8 mouse cellular contexts compared by ENCODE assay signal in genomic region chr11:115563406-115563805, GRCm38 (mm10). TPM values are rescaled to one million over a fixed set of nuclear protein-coding genes. Genes with fewer than 3 reads are reported as not detected.
DNase-seq lines count a peak whose midpoint lies in the region; ATAC-seq and TF ChIP-seq lines count a peak whose summit lies in the region.

No protein-coding gene starts in this region.

- H3K4me3 ChIP-seq in heart, embryonic 15.5 days: peak overlapping the region; percentile 78
- peak overlapping the region; percentile 58 to 77 for H3K4me3 ChIP-seq in ES-E14 (ENCODE audit: insufficient read depth in 1 of 2, low read depth in 1 of 2, low read length in 2 of 2, poor library complexity in 1 of 2, severe bottlenecking in 1 of 2)
- peak overlapping the region; percentile 99 for H3K4me3 ChIP-seq in erythroblast, embryonic 14.5 days (replicated peaks)
- H3K4me3 ChIP-seq in stomach, embryonic 16.5 days (replicated peaks; ENCODE audit: low read length): peak overlapping the region; percentile 77

- H3K36me3 ChIP-seq in heart, embryonic 15.5 days: peaks cover 22% of the 10 kb centered on the region
- peaks cover 22% of the 10 kb centered on the region for H3K36me3 ChIP-seq in ES-E14 (ENCODE audit: control insufficient read depth, insufficient read depth, low read length, poor library complexity, severe bottlenecking)
- H3K36me3 ChIP-seq in erythroblast, embryonic 14.5 days (ENCODE audit: control insufficient read depth): peaks cover 31% of the 10 kb centered on the region
- peaks cover 4% of the 10 kb centered on the region; the same call in 1 of the 2 replicates for H3K36me3 ChIP-seq in stomach, embryonic 16.5 days (ENCODE audit: control insufficient read depth, insufficient read depth, low read length)

- ATAC-seq in heart, embryonic 15.5 days (replicated peaks; ENCODE audit: insufficient number of reproducible peaks, insufficient read depth, low FRiP score, low read depth): no peak
- no peak for ATAC-seq in stomach, embryonic 16.5 days (ENCODE audit: insufficient read depth, low FRiP score)

- peak overlapping the region; percentile 78 for H3K27ac ChIP-seq in heart, embryonic 15.5 days
- H3K27ac ChIP-seq in ES-E14 (ENCODE audit: insufficient read depth, low read depth, low read length, poor library complexity, severe bottlenecking): no peak overlapping the region; the same call in 1 of the 2 replicates
- H3K27ac ChIP-seq in stomach, embryonic 16.5 days (ENCODE audit: low read length): 0 out of 2 replicates have a peak overlapping the region, but pooled peaks have one; percentile 1

- DNase-seq in heart, postnatal 10 days: no peak
- DNase-seq in ES-E14 (ENCODE audit: low read depth, low spot score) (no peak), liver (peak; percentile 46)
- no peak for DNase-seq in right cerebral cortex, postnatal 25 days
- DNase-seq in kidney, adult 11 months: no peak

- H3K4me1 ChIP-seq in heart, embryonic 15.5 days (replicated peaks): peaks cover 11% of the 10 kb centered on the region
- H3K4me1 ChIP-seq in ES-E14 (ENCODE audit: control insufficient read depth in 2 of 2, insufficient read depth in 2 of 2, low read length in 2 of 2, poor library complexity in 1 of 2): peaks cover 0 to 4% of the 10 kb centered on the region in 2 experiments; a peak in 1 of 4 replicates
- H3K4me1 ChIP-seq in erythroblast, embryonic 14.5 days (ENCODE audit: control insufficient read depth): peaks cover 45% of the 10 kb centered on the region
- peaks cover 12% of the 10 kb centered on the region for H3K4me1 ChIP-seq in stomach, embryonic 16.5 days (ENCODE audit: control insufficient read depth, insufficient read depth, low read length)

- H3K9me3 ChIP-seq in heart, embryonic 15.5 days (replicated peaks): no peaks in the 10 kb centered on the region
- H3K9me3 ChIP-seq in ES-E14 (ENCODE audit: control insufficient read depth, insufficient read depth, low read depth, low read length): no peaks in the 10 kb centered on the region
- no peaks in the 10 kb centered on the region for H3K9me3 ChIP-seq in erythroblast, embryonic 14.5 days (ENCODE audit: control insufficient read depth, low read length)
- H3K9me3 ChIP-seq in stomach, embryonic 16.5 days (replicated peaks; ENCODE audit: control insufficient read depth, low read length): no peaks in the 10 kb centered on the region

- intact Hi-C loops in heart, postnatal 10 days (cut with DNase I): no loop called here

- peak overlapping the region; percentile 67; the same call in 1 of the 2 replicates for H3K9ac ChIP-seq in heart, embryonic 15.5 days
- H3K9ac ChIP-seq in ES-E14 (ENCODE audit: insufficient read depth, low read depth, low read length, poor library complexity, severe bottlenecking): peak overlapping the region; percentile 54
- peak overlapping the region; percentile 76 for H3K9ac ChIP-seq in stomach, embryonic 16.5 days (ENCODE audit: low read length)

- in situ Hi-C loops in ES-E14 (cut with MboI; ENCODE audit: low sequenced_read_pairs in 2 of 2, unreplicated experiment in 2 of 2): no loop called here

- peak overlapping the region; percentile 68 for H3K4me2 ChIP-seq in heart, embryonic 15.5 days
- H3K4me2 ChIP-seq in stomach, embryonic 16.5 days (ENCODE audit: low read depth, low read length): peak overlapping the region; percentile 72

- no peaks in the 10 kb centered on the region for H3K27me3 ChIP-seq in heart, embryonic 15.5 days
- no peaks in the 10 kb centered on the region for H3K27me3 ChIP-seq in erythroblast, embryonic 14.5 days (ENCODE audit: control insufficient read depth)
- H3K27me3 ChIP-seq in stomach, embryonic 16.5 days (ENCODE audit: control insufficient read depth, insufficient read depth, low read length): no peaks in the 10 kb centered on the region

- 45% methylated on average over 4 of the region's 4 CpGs for WGBS in heart, embryonic 15.5 days
- 37% methylated on average over 4 of the region's 4 CpGs for WGBS in stomach, embryonic 16.5 days

TF ChIP-seq in ES-E14, 5 proteins besides CTCF, POLR2A, EP300 and RAD21:
- no peak for TF ChIP-seq CHD2 (IDR thresholded peaks at IDR 0.05; ENCODE audit: low read depth, low read length)
- TF ChIP-seq ZC3H11A (IDR thresholded peaks at IDR 0.05; ENCODE audit: borderline replicate concordance, low read depth, low read length): no peak
- no peak for TF ChIP-seq HCFC1 (IDR thresholded peaks at IDR 0.05; ENCODE audit: borderline replicate concordance, insufficient read depth, low read length)
- no peak for TF ChIP-seq MAFK (IDR thresholded peaks at IDR 0.05; ENCODE audit: insufficient read depth, low read depth, low read length)
- no peak for TF ChIP-seq ZNF384 (IDR thresholded peaks at IDR 0.05; ENCODE audit: low read depth, low read length)
TF ChIP-seq in ES-E14: peak in this region for 0.

RNA-seq across cellular contexts. Expression of gene Nup85, which starts 0.8 kb away (rescaled TPM):
- polyA plus RNA-seq in heart, embryonic 15.5 days (2015; fragmentation: Nextera tagmentation; extraction: Ambion mirVana): 80.8 and 105 TPM in 2 replicates
- 10 to 100 TPM; 27.0 to 28.1 TPM for total RNA-seq in heart, postnatal 10 days (2021)
- 279 and 312 TPM in 2 replicates for total RNA-seq in ES-E14 (2012; rRNA removed)
- polyA plus RNA-seq in erythroblast, embryonic 14.5 days (2012): 2.8 and 4.0 TPM in 2 replicates
- polyA plus RNA-seq in stomach, embryonic 16.5 days (2015; fragmentation: Nextera tagmentation; extraction: Ambion mirVana): 138 and 141 TPM in 2 replicates

RNA-seq across cellular contexts. Expression of gene Sumo2, which starts 27.3 kb away (rescaled TPM):
- 566 and 571 TPM in 2 replicates for polyA plus RNA-seq in heart, embryonic 15.5 days (2015; fragmentation: Nextera tagmentation; extraction: Ambion mirVana)
- total RNA-seq in heart, postnatal 10 days (2021): 100 to 1,000 TPM; 217 to 251 TPM
- 325 and 579 TPM in 2 replicates for total RNA-seq in ES-E14 (2012; rRNA removed)
- polyA plus RNA-seq in erythroblast, embryonic 14.5 days (2012): 31.3 and 32.9 TPM in 2 replicates
- polyA plus RNA-seq in stomach, embryonic 16.5 days (2015; fragmentation: Nextera tagmentation; extraction: Ambion mirVana): 687 and 737 TPM in 2 replicates

RNA-seq across cellular contexts. Expression of gene Mrps7, which starts 40.3 kb away (rescaled TPM):
- polyA plus RNA-seq in heart, embryonic 15.5 days (2015; fragmentation: Nextera tagmentation; extraction: Ambion mirVana): 76.2 and 80.1 TPM in 2 replicates
- 10 to 100 TPM; 60.2 to 72.5 TPM for total RNA-seq in heart, postnatal 10 days (2021)
- 51.6 and 74.9 TPM in 2 replicates for total RNA-seq in ES-E14 (2012; rRNA removed)
- 5.1 and 6.7 TPM in 2 replicates for polyA plus RNA-seq in erythroblast, embryonic 14.5 days (2012)
- 78.5 and 91.1 TPM in 2 replicates for polyA plus RNA-seq in stomach, embryonic 16.5 days (2015; fragmentation: Nextera tagmentation; extraction: Ambion mirVana)

RNA-seq across cellular contexts. Expression of gene Gga3, which starts 40.4 kb away (rescaled TPM):
- polyA plus RNA-seq in heart, embryonic 15.5 days (2015; fragmentation: Nextera tagmentation; extraction: Ambion mirVana): 13.7 and 16.3 TPM in 2 replicates
- total RNA-seq in heart, postnatal 10 days (2021): 10 to 100 TPM; 17.9 to 21.0 TPM
- total RNA-seq in ES-E14 (2012; rRNA removed): 31.7 and 39.7 TPM in 2 replicates
- polyA plus RNA-seq in erythroblast, embryonic 14.5 days (2012): 0.78 and 0.93 TPM in 2 replicates
- 17.4 and 18.8 TPM in 2 replicates for polyA plus RNA-seq in stomach, embryonic 16.5 days (2015; fragmentation: Nextera tagmentation; extraction: Ambion mirVana)

RNA-seq across cellular contexts. Expression of gene Jpt1, which starts 49.2 kb away (rescaled TPM):
- polyA plus RNA-seq in heart, embryonic 15.5 days (2015; fragmentation: Nextera tagmentation; extraction: Ambion mirVana): 480 and 515 TPM in 2 replicates
- total RNA-seq in heart, postnatal 10 days (2021): 100 to 1,000 TPM; 338 to 393 TPM
- total RNA-seq in ES-E14 (2012; rRNA removed): 164 and 205 TPM in 2 replicates
- polyA plus RNA-seq in erythroblast, embryonic 14.5 days (2012): 82.3 and 86.6 TPM in 2 replicates
- 454 and 457 TPM in 2 replicates for polyA plus RNA-seq in stomach, embryonic 16.5 days (2015; fragmentation: Nextera tagmentation; extraction: Ambion mirVana)

Comparison
In these comparisons a context has a peak if more than half of its experiments do, and no peak if none do; other contexts are left out.
1. RNA of gene Nup85, which starts 0.8 kb away (polyA plus RNA-seq): 138 to 141 TPM in stomach, embryonic 16.5 days and 80.8 to 105 TPM in heart, embryonic 15.5 days; 2.8 to 4.0 TPM in erythroblast, embryonic 14.5 days; every median in the first group is over 10 times any median in the second.
2. RNA of gene Sumo2, which starts 27.3 kb away (polyA plus RNA-seq): 687 to 737 TPM in stomach, embryonic 16.5 days and 566 to 571 TPM in heart, embryonic 15.5 days; 31.3 to 32.9 TPM in erythroblast, embryonic 14.5 days; every median in the first group is over 10 times any median in the second.
3. Peak in every context shown above with its lines, with median percentiles within 50 percentile points of each other: H3K4me3 ChIP-seq and H3K9ac ChIP-seq.